Mouse (Mus musculus) forebrain, embryonic 16.5 days (tissue): Measurements from ENCODE around the gene Abca3. TPM values are rescaled to one million over a fixed set of nuclear protein-coding genes. Genes with fewer than 3 reads are reported as not detected.

Experiments
- ATAC-seq: fragments of 200-750 bp; cut with Nextera tagmentation; 2 replicates; pipeline ENCODE4 v1.8.0; 2017; ENCODE audit warnings: mild to moderate bottlenecking, moderate library complexity
- H3K27ac ChIP-seq: fragments of 300-500 bp; sonication (generic); 2 replicates; pipeline ENCODE4 v1.5.1; 2014; ENCODE audit warnings: low read length, control low read depth
- H3K27me3 ChIP-seq: fragments of 300-500 bp; sonication (generic); replicated peaks from 2 replicates; pipeline ENCODE4 v1.6.1; 2014; ENCODE audit warnings: low read length; ENCODE audit not compliant: control insufficient read depth, insufficient read depth
- H3K36me3 ChIP-seq: fragments of 300-500 bp; sonication (generic); 2 replicates; pipeline ENCODE4 v1.6.1; 2014; ENCODE audit not compliant: control insufficient read depth, insufficient read depth
- H3K4me1 ChIP-seq: fragments of 300-500 bp; sonication (generic); replicated peaks from 2 replicates; pipeline ENCODE4 v1.6.1; 2014; ENCODE audit warnings: low read length; ENCODE audit not compliant: control insufficient read depth, insufficient read depth
- H3K4me2 ChIP-seq: fragments of 300-500 bp; sonication (generic); 2 replicates; pipeline ENCODE4 v1.6.1; 2014; ENCODE audit warnings: mild to moderate bottlenecking, low read length, control low read depth
- H3K4me3 ChIP-seq: fragments of 300-500 bp; sonication (generic); replicated peaks from 2 replicates; pipeline ENCODE4 v1.5.1; 2014; ENCODE audit warnings: mild to moderate bottlenecking, low read length, control low read depth
- H3K9ac ChIP-seq: fragments of 300-500 bp; sonication (generic); replicated peaks from 2 replicates; pipeline ENCODE4 v1.6.1; 2014; ENCODE audit warnings: low read depth, low read length, control low read depth
- H3K9me3 ChIP-seq: fragments of 300-500 bp; sonication (generic); 2 replicates; pipeline ENCODE4 v1.6.1; 2016; ENCODE audit warnings: low read length; ENCODE audit not compliant: control insufficient read depth
- WGBS: fragments of 180-500 bp; shearing (Covaris S2); extraction: QIAGEN DNeasy Blood & Tissue Kit; methylation state at CpG from one replicate; pipeline ENCODE4 v1.1.7; 2014; 5-methylcytosine and 5-hydroxymethylcytosine counted together
- polyA plus RNA-seq: library from polyadenylated mRNA; unstranded; fragments of >200 nt; fragmentation: Nextera tagmentation; extraction: Ambion mirVana; gene quantifications from 2 replicates; pipeline ENCODE4 v1.2.1, GENCODE M21; 2015

Abca3 gene
- polyA plus RNA-seq, 1 experiment from 2014 or later: 29.6 TPM

GRCm38 (mm10) chr17:24365863-24366262, 14.1 kb downstream of the Abca3 start:
- H3K9me3 ChIP-seq: no peaks in the 10 kb centered on the region
- H3K4me1 ChIP-seq: no peaks in the 10 kb centered on the region
- no peak overlapping the region for H3K4me2 ChIP-seq
- 59% methylated on average over 13 of the region's 13 CpGs for WGBS
- no peak overlapping the region for H3K4me3 ChIP-seq
- no peak overlapping the region for H3K27ac ChIP-seq
- ATAC-seq: no peak
- H3K36me3 ChIP-seq: peaks cover 9% of the 10 kb centered on the region
- no peak overlapping the region for H3K9ac ChIP-seq
- H3K27me3 ChIP-seq: no peaks in the 10 kb centered on the region

DNA sequence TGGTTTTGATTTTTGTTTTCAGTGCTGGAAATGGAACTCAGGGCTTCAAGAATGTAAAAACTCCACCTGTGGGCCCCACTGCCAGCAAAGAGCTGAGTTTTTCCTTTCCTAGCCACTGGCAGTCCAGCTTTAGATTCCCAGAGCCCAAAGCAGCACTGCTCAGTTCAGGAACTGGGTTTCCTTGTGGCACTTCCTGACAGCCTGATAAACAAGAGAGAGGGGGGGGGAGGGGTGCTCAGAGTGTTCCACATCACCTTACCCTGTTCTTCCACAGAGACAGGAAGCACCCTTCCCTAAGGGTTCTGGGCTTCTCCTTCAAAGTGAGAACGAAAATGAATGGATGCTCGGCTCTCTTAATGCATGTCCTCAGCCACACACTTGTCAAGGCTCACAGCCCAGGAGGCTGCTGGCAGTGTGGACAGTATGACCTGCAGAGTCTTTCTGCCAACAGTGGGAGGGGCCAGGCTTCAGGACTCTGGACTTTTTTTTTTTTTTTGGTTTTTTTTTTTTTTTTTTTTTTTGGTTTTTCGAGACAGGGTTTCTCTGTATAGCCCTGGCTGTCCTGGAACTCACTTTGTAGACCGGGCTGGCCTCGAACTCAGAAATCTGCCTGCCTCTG, 23.5 kb downstream of the Abca3 start:
- Histone ChIP-seq H3K27ac (no peak overlapping the region), H3K36me3 (peaks cover 23% of the 10 kb centered on the region), H3K9ac (no peak overlapping the region), H3K4me3 (no peak overlapping the region), H3K9me3 (no peaks in the 10 kb centered on the region), H3K4me2 (no peak overlapping the region), H3K4me1 (no peaks in the 10 kb centered on the region), H3K27me3 (no peaks in the 10 kb centered on the region)
- WGBS: 83% methylated on average over 4 of the region's 5 CpGs
- no peak for ATAC-seq

GRCm38 (mm10) chr17:24375886-24376285, 24.1 kb downstream of the Abca3 start:
- Histone ChIP-seq H3K9ac (no peak overlapping the region), H3K4me1 (no peaks in the 10 kb centered on the region), H3K36me3 (peaks cover 23% of the 10 kb centered on the region), H3K9me3 (no peaks in the 10 kb centered on the region), H3K27ac (no peak overlapping the region), H3K27me3 (no peaks in the 10 kb centered on the region), H3K4me3 (no peak overlapping the region), H3K4me2 (no peak overlapping the region)
- ATAC-seq: no peak
- 91% methylated on average over 6 of the region's 6 CpGs for WGBS

DNA sequence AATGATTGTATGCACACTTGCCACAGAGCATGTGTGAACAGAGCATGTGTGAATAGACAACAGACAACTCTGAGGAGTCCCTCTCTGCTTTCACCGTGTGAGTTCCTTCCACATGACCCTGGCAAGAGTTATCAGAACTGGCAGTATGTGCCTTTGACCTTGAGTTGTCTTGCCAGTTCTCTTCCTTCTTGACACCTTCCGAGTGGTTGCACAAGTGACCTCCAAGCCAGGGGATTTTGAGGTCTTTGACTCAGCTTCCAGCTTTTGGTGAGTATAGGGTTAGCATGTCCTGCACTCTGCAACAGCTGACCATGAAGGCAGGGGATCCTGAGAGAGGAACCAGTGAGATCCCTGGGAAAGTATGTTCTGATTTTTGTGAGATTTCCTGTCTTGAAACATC, 26.7 kb downstream of the Abca3 start:
- Histone ChIP-seq H3K9me3 (no peaks in the 10 kb centered on the region), H3K4me3 (no peak overlapping the region), H3K4me1 (no peaks in the 10 kb centered on the region), H3K27me3 (no peaks in the 10 kb centered on the region), H3K27ac (no peak overlapping the region), H3K4me2 (no peak overlapping the region), H3K36me3 (peaks cover 26% of the 10 kb centered on the region), H3K9ac (no peak overlapping the region)
- WGBS: 96% methylated on average over 2 of the region's 2 CpGs
- ATAC-seq: no peak

DNA sequence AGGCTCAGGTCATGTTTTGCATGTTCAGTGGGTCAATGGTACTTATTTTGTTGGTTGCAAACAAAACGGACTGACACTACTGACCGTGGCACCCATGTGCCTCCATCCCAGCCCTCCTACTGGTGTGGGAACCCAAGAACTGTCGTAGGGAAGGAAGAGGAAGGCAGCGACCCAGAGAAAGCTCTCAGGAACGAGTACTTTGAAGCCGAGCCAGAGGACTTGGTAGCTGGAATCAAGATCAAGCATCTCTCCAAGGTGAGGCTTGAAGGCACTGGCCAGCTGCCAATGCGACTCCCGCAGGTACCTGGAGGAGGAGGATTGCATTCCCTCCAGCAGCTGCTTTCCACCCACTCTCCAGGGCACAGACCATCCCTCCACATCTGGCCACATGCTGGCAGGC, 32.0 kb downstream of the Abca3 start:
- H3K36me3 ChIP-seq: peaks cover 25% of the 10 kb centered on the region
- no peak overlapping the region for H3K4me2 ChIP-seq
- no peaks in the 10 kb centered on the region for H3K9me3 ChIP-seq
- H3K27ac ChIP-seq: no peak overlapping the region
- H3K9ac ChIP-seq: no peak overlapping the region
- 87% methylated on average over 8 of the region's 8 CpGs for WGBS
- H3K27me3 ChIP-seq: no peaks in the 10 kb centered on the region
- no peaks in the 10 kb centered on the region for H3K4me1 ChIP-seq
- no peak overlapping the region for H3K4me3 ChIP-seq
- no peak for ATAC-seq

- no peak overlapping the region for H3K4me3 ChIP-seq
- no peak overlapping the region for H3K9ac ChIP-seq
- 88% methylated on average over 5 of the region's 5 CpGs for WGBS
- no peak overlapping the region for H3K4me2 ChIP-seq
- H3K9me3 ChIP-seq: no peaks in the 10 kb centered on the region
- H3K36me3 ChIP-seq: peaks cover 15% of the 10 kb centered on the region
- H3K27me3 ChIP-seq: no peaks in the 10 kb centered on the region
- no peaks in the 10 kb centered on the region for H3K4me1 ChIP-seq
- no peak overlapping the region for H3K27ac ChIP-seq
- no peak for ATAC-seq
Observed at GRCm38 (mm10) chr17:24388711-24389110, 37.0 kb downstream of the Abca3 start.

- Histone ChIP-seq H3K4me1 (no peaks in the 10 kb centered on the region), H3K27me3 (no peaks in the 10 kb centered on the region), H3K27ac (no peak overlapping the region), H3K4me3 (no peak overlapping the region), H3K4me2 (no peak overlapping the region), H3K9ac (no peak overlapping the region), H3K36me3 (peaks cover 11% of the 10 kb centered on the region; the same call in 1 of the 2 replicates), H3K9me3 (no peaks in the 10 kb centered on the region)
- WGBS: 3% methylated on average over 2 of the region's 2 CpGs
- ATAC-seq: no peak; the same call in 1 of the 2 replicates
Observed at GRCm38 (mm10) chr17:24389865-24390264, 38.1 kb downstream of the Abca3 start.

DNA sequence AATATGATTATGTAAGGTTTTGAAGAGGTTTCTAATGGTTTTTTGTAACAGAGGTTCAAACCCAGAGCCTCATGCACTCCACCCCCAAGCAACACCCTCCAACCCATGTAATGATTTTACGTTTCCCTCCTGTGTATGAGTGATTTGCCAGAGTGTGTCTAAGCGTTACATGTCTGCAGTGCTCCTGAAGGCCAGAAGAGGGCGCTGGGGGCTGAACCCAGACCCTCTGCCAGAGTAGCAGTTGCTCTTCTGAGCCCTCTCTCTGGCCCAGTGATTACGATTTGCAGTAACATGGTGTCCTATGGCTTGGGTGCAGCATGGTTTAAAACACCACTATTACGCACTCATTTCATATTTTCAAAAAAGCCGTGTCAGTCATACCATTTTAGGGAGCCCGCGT, 39.4 kb downstream of the Abca3 start:
- Histone ChIP-seq H3K4me3 (no peak overlapping the region), H3K27me3 (no peaks in the 10 kb centered on the region), H3K9me3 (no peaks in the 10 kb centered on the region), H3K27ac (no peak overlapping the region), H3K4me1 (no peaks in the 10 kb centered on the region), H3K36me3 (peaks cover 6% of the 10 kb centered on the region; the same call in 1 of the 2 replicates), H3K4me2 (no peak overlapping the region), H3K9ac (no peak overlapping the region)
- WGBS: 66% methylated on average over 8 of the region's 8 CpGs
- no peak for ATAC-seq

GRCm38 (mm10) chr17:24393527-24393926, 41.8 kb downstream of the Abca3 start:
- Histone ChIP-seq H3K27me3 (no peaks in the 10 kb centered on the region), H3K27ac (no peak overlapping the region), H3K4me3 (no peak overlapping the region), H3K9ac (no peak overlapping the region), H3K36me3 (peaks cover 2% of the 10 kb centered on the region; the same call in 1 of the 2 replicates), H3K4me1 (no peaks in the 10 kb centered on the region), H3K9me3 (no peaks in the 10 kb centered on the region), H3K4me2 (no peak overlapping the region)
- ATAC-seq: no peak
- WGBS: 36% methylated on average over 4 of the region's 4 CpGs

DNA sequence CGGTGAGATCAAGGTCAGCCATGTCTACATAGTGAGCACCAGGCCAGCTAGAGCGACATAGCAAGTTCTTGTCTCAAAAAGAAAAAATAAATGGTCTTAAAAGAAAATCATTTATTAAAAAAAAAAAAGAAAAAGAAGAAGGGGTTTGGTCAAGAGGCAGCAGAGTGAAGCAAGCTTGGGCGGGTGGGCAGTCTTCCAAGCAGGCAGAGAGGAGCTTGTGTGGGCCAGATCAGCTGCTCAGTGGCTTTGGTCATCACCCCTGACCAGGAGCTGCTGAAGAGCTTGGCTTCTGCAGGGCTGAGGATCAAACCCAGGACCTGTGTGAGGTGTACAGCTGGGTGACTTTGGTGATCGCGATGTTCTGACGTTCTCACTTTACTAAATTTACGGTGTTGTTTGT, 42.7 kb downstream of the Abca3 start:
- Histone ChIP-seq H3K27ac (no peak overlapping the region), H3K4me3 (no peak overlapping the region), H3K4me2 (no peak overlapping the region), H3K4me1 (no peaks in the 10 kb centered on the region), H3K36me3 (peaks cover 2% of the 10 kb centered on the region; the same call in 1 of the 2 replicates), H3K9ac (no peak overlapping the region), H3K27me3 (no peaks in the 10 kb centered on the region), H3K9me3 (no peaks in the 10 kb centered on the region)
- no peak for ATAC-seq
- 87% methylated on average over 7 of the region's 7 CpGs for WGBS
